Mouse (Mus musculus) thymus, postnatal 14 days (tissue): ENCODE data around the gene Serinc2.

Experiments used
- DNase-seq: peaks from one replicate; pipeline ENCODE4 v3.0.0; 2021

Serinc2 gene

GRCm38 (mm10) chr4:130279105-130279504, at the start of gene Serinc2:
Gene Serinc2, minus strand, starts transcription at chr4:130279205.
- no peak for DNase-seq

- no peak for DNase-seq
Observed at GRCm38 (mm10) chr4:130327366-130327765, 48.4 kb upstream of the Serinc2 start.

GRCm38 (mm10) chr4:130325446-130325845, 46.4 kb upstream of the Serinc2 start:
- DNase-seq, result no peak

- no peak for DNase-seq
Observed at GRCm38 (mm10) chr4:130323607-130324006, 44.6 kb upstream of the Serinc2 start.

GRCm38 (mm10) chr4:130323165-130323564, 44.2 kb upstream of the Serinc2 start:
- DNase-seq, result no peak

- no peak for DNase-seq
Observed at GRCm38 (mm10) chr4:130322567-130322966, 43.6 kb upstream of the Serinc2 start.

GRCm38 (mm10) chr4:130321640-130322039, 42.6 kb upstream of the Serinc2 start:
- no peak for DNase-seq

- DNase-seq, result no peak
Observed at GRCm38 (mm10) chr4:130319564-130319963, 40.6 kb upstream of the Serinc2 start.

DNA sequence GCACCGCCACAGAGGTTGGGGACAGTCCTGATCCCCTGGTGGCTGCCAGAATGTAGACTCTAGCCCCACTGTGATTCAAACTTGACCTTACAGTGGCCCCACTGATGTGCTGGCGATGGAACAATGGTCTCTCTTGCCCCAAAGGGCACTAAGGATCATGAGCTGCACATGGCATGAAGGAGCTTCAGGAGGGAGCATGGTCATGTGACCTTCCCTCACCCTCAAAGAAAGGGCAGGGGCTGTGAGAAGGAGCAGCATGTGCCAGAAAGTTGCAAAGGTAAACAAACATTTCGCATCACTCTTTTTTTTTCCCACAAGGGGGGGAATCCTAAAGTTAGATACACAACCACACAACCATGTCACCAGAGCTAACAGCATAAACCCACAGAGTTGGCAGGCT, 39.1 kb upstream of the Serinc2 start:
- no peak for DNase-seq

DNA sequence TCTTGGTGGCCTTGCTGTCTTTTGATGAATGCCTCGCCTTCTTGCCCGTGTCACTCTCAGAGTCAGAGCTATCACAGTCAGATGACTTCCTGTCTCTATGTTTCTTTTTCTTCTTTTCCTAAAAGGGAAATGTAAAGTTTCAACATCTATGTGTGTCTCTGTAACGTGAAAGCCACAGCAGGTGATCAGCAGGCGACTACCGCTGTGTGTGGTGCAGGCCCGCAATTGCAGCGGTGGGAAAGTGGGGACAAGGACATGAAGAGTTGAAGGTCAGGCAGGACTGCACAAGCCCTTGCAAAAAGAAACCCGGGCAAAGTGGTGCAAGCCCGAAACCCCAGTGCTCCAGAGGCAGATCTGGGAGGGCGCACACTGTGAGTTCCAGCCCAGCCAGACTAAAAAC, 37.7 kb upstream of the Serinc2 start:
- peak; percentile 9 for DNase-seq

DNA sequence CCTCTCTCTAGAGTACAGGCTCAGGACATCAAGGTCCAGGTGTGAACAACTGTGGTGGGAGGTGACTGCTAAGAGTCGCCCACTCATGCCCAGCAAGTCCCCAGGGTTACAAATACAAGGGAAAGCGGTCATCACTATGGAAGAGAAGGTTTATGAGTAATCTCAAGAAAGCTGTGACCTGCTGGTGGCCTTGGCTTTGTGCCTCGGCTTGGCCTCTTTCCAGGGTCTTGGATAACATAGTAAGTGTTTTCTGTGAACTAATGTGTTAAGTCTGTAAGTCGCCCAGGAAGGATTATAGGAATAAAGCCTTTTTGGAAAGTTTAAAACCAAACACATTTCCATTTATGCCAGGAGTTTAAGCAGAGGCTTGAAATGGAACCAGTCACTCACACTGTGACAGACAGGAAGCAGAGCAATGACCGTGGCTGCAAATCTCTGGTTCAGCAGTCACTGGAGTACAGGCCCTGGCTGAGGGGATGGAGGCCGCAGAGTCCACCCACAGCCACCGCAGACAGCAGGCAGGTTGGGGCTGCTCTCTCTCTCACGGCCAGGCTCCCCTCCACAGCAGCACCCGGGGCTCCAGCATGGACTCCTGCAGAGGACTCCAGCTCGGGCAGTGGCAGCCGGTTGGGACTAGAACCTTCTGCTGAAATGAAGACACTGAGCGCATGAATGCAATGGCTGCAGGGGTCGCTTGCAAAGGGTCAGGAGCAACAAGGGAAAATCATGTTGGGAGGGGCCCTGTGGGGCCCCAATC, 36.9 kb upstream of the Serinc2 start:
- no peak for DNase-seq

DNA sequence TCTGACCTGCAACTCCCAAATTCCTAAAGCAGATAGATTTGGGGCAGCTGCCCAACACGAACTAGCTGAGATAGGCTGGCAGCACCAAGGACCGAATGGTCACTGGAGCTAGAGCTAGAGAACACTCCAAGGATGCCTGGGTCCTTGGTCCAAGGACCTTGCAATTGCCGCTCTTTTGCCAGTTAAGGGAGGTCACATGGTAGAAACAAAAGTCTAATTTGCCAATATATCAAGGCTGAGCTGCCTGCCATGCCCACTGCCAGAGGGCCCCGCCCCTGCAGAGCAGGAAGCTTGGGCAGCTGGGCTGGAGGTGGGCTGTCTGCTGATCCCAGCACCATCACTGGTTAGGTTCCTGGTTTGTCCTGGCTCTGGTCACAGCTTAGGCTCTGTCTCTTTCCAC, 34.5 kb upstream of the Serinc2 start:
- no peak for DNase-seq

GRCm38 (mm10) chr4:130312526-130312925, 33.5 kb upstream of the Serinc2 start:
- no peak for DNase-seq

- no peak for DNase-seq
Observed at GRCm38 (mm10) chr4:130309254-130309653, 30.2 kb upstream of the Serinc2 start.

DNA sequence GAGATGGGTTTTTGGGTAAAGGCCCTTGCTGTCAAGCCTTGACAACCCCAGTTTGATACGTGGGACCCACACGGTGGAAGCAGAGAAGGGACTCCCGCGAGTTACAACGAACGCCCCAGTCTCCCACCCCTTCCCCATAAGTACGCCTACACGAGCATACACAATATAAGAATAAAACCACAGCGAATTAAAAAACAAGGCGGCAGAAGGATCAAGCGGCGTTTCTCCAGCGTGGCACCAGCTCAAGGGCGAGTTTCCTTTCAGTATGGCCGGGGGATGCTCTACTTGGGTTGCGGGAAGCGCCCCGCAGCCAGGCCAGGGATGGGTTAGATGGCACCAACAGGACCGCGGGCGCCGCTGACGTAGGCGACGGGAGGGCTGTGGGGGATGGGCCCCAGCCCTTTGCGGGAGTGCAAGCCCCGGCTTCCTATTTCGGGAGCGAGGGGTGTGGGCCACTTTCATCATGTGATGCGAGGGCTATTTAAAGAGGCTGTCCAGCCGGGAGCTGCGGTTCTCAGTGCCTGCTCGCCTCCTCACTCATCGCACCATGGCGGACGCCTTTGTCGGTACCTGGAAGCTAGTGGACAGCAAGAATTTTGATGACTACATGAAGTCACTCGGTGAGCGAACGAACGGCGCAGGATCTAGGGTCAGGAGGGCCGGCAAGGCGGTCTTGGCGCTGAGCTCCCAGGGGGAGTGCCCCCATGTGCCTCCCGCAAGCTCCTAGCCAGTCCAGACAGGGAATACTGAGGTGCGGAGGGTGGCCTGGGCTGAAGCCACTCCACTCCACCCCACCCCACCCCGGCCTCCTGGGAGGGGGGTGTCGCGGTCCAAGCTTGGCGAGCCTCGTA, 29.5 kb upstream of the Serinc2 start, which contains the start of the genes Fabp3 and Gm10570:
Fabp3 (plus strand) TSS at position 365 of the 851 bp plus-strand sequence.
Gm10570 (minus strand) TSS at position 444 of the 851 bp plus-strand sequence.
- DNase-seq, result no peak

- no peak for DNase-seq
Observed at GRCm38 (mm10) chr4:130307851-130308230, 28.8 kb upstream of the Serinc2 start.

DNA sequence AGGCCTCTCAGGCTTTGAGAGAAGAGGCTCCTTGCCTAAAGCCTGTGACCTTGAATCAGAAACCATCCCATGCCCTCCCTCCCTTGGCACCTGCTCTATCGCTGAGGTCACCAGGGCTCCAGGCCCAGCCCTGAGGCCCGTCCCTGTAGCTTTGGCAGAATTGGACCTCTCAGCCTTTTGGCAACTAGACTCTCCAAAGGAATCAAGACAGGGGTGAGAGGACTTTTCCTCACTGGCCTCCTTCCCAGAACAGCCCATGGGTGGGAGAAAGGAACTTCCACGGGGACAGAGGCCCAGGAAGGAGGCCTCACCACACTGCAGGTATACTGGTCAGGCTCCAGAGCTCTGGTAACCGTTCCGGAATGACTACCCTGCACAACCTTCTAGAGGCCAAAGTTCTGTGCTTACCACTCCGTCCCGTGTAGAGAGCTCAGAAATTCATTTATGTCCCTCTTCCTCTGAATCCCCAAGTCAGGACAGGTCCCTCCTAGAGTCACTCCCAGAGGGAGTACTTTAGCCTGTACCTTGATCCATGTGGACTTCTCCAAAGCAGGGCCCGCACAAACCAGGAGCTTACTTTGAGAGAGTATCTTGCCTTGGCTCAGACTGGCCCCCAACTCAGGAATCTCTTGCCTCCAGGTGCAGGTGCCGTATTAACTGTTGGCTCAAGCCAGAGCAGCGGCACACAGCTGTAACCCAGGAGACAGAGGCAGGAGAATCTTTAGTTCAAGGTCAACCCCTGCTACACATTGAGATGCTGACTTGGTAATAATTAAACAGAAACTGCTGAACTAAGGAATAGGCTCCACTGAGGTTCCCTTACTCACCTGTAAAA, 28.0 kb upstream of the Serinc2 start:
- no peak for DNase-seq

DNA sequence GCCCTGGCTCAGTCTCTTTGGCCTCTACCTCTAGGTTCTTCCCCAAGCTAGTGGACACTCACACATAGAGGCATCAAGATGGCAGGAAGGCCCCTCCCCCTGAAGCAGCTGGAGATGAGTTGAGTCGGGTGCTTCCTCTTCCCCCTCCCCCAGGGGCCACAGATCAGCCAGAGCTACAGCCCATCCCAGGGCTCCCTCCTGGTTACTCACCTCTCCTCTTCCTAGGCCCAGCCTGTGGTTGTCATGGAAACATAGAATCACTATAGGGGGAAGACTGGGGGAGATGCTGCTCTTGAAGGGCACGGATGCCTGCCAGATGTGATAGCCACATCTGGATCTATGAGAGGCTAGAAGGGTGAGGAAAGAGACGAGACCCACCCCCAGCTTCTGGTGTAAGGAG, 25.7 kb upstream of the Serinc2 start:
- no peak for DNase-seq

- no peak for DNase-seq
Observed at GRCm38 (mm10) chr4:130302285-130302870, 23.4 kb upstream of the Serinc2 start.

- DNase-seq, result no peak
Observed at GRCm38 (mm10) chr4:130299629-130300018, 20.6 kb upstream of the Serinc2 start.

DNA sequence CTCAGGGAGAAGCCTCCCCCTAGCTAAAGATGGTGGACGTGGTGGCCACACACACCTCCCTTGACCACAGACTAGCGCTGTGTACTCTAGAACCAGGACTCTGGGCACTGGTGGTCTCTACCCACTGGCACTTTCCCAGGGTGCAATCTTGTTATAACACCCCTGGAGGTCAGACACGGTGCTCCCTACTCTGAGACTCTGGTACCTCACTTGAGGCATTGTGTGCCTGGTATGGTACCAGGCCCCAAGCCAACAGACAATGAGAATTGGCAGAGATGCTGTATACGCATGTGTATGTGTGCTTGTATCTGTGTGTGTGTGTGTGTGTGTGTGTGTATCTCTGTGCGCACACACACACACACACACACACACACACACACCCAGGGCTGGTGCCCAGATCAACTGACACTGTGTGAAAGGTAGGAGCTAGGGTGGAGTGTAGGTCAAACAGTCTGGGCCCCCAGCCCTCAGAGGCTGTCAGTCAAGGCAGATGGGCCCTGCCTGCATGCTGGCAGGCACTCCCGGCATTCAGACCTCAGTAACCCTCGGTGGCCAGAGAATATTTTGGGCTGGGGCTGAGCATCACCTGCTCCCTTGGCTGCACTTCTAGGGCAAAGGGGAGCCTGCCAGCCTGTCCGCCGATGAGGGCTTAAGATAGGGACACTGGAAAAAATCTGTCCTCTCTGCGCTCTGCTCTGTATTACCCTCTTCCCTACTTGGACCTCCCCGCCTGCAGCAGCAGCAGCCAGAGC, 20.0 kb upstream of the Serinc2 start:
- no peak for DNase-seq

- no peak for DNase-seq
Observed at GRCm38 (mm10) chr4:130297123-130297529, 18.1 kb upstream of the Serinc2 start.
